Comparison of ENCODE assay signal across 17 mouse cellular contexts in genomic region chr3:128369521-128370127, GRCm38 (mm10).
DNase-seq lines count a peak whose midpoint lies in the region; ATAC-seq and TF ChIP-seq lines count a peak whose summit lies in the region.
"Had no signal": no experiment of that assay in that cellular context is flagged by ENCODE, and none has a peak within 500 bp of the region (broad histone marks: within the 10 kb centered on the region; RNA-seq: fewer than 3 reads in every experiment).

No protein-coding gene starts in this region.

- H3K4me3 ChIP-seq in forebrain, embryonic 14.5 days (ENCODE audit: low read depth, low read length) = no peak overlapping the region
- no peak overlapping the region for H3K4me3 ChIP-seq in forebrain, embryonic 15.5 days
- H3K4me3 ChIP-seq in midbrain, embryonic 11.5 days (ENCODE audit: low read depth, low read length) = no peak overlapping the region
- H3K4me3 ChIP-seq in midbrain, embryonic 16.5 days (ENCODE audit: low read depth, low read length) = no peak overlapping the region
- H3K4me3 ChIP-seq in intestine, postnatal 0 days (ENCODE audit: low read depth, low read length) = no peak overlapping the region
- H3K4me3 ChIP-seq: hindbrain, embryonic 15.5 days; limb, embryonic 12.5 days; liver, embryonic 15.5 days had no signal

- no peak for TF ChIP-seq CTCF in intestine, postnatal 0 days (IDR thresholded peaks at IDR 0.05; ENCODE audit: low read depth)

- no peaks in the 10 kb centered on the region for H3K9me3 ChIP-seq in forebrain, embryonic 14.5 days (replicated peaks; ENCODE audit: control insufficient read depth, low read length)
- no peaks in the 10 kb centered on the region for H3K9me3 ChIP-seq in forebrain, embryonic 15.5 days
- H3K9me3 ChIP-seq in midbrain, embryonic 11.5 days (ENCODE audit: control insufficient read depth, low read length) = no peaks in the 10 kb centered on the region
- no peaks in the 10 kb centered on the region for H3K9me3 ChIP-seq in midbrain, embryonic 16.5 days (replicated peaks; ENCODE audit: control insufficient read depth, low read length, poor library complexity, severe bottlenecking)
- no peaks in the 10 kb centered on the region for H3K9me3 ChIP-seq in intestine, postnatal 0 days (ENCODE audit: control insufficient read depth)
- H3K9me3 ChIP-seq: hindbrain, embryonic 15.5 days; limb, embryonic 12.5 days; liver, embryonic 15.5 days had no signal

- 2% methylated on average over 5 of the region's 5 CpGs for whole genome bisulfite sequencing in forebrain, embryonic 14.5 days
- WGBS in forebrain, embryonic 15.5 days = 4% methylated on average over 5 of the region's 5 CpGs
- WGBS in midbrain, embryonic 11.5 days = 17% methylated on average over 5 of the region's 5 CpGs
- 17% methylated on average over 5 of the region's 5 CpGs for WGBS in midbrain, embryonic 16.5 days
- WGBS in intestine, postnatal 0 days = 43% methylated on average over 5 of the region's 5 CpGs

- H3K9ac ChIP-seq in forebrain, embryonic 14.5 days (ENCODE audit: low read length) = no peak overlapping the region
- H3K9ac ChIP-seq in forebrain, embryonic 15.5 days (replicated peaks) = no peak overlapping the region
- H3K9ac ChIP-seq in midbrain, embryonic 11.5 days (ENCODE audit: low read length) = no peak overlapping the region
- H3K9ac ChIP-seq in midbrain, embryonic 16.5 days (ENCODE audit: low read depth, low read length) = no peak overlapping the region
- no peak overlapping the region for H3K9ac ChIP-seq in intestine, postnatal 0 days (ENCODE audit: low read depth, low read length)
- H3K9ac ChIP-seq: hindbrain, embryonic 15.5 days; limb, embryonic 12.5 days; liver, embryonic 15.5 days had no signal

- H3K27me3 ChIP-seq in forebrain, embryonic 14.5 days (replicated peaks; ENCODE audit: control insufficient read depth, insufficient read depth, low read length) = no peaks in the 10 kb centered on the region
- no peaks in the 10 kb centered on the region for H3K27me3 ChIP-seq in forebrain, embryonic 15.5 days
- H3K27me3 ChIP-seq in midbrain, embryonic 11.5 days (ENCODE audit: control insufficient read depth, insufficient read depth, low read length) = no peaks in the 10 kb centered on the region
- no peaks in the 10 kb centered on the region for H3K27me3 ChIP-seq in midbrain, embryonic 16.5 days (ENCODE audit: control insufficient read depth, insufficient read depth, low read depth, low read length)
- no peaks in the 10 kb centered on the region for H3K27me3 ChIP-seq in intestine, postnatal 0 days (replicated peaks; ENCODE audit: control insufficient read depth, insufficient read depth, low read length)
- H3K27me3 ChIP-seq: hindbrain, embryonic 15.5 days; limb, embryonic 12.5 days; liver, embryonic 15.5 days had no signal

- DNase-seq in forebrain, embryonic 14.5 days (ENCODE audit: low spot score) = no peak
- peak; percentile 84 for DNase-seq in midbrain, embryonic 11.5 days (ENCODE audit: low spot score, missing footprints)
- peak; percentile 29 for DNase-seq in embryo, embryonic 10.5 days (ENCODE audit: low spot score)
- DNase-seq in adrenal gland, postnatal 14 days = no peak
- DNase-seq: B cell, adult 2 months; cerebellum, adult 9-11 months; heart, postnatal 14 days; thymus, postnatal 4 days had no signal

- peak; percentile 34; the same call in 1 of the 2 replicates for ATAC-seq in forebrain, embryonic 14.5 days
- ATAC-seq in forebrain, embryonic 15.5 days (replicated peaks) = no peak; the same call in 1 of the 2 replicates
- no peak for ATAC-seq in midbrain, embryonic 11.5 days (ENCODE audit: low FRiP score)
- ATAC-seq in midbrain, embryonic 16.5 days = no peak
- ATAC-seq in intestine, postnatal 0 days = no peak
- ATAC-seq: intestine, embryonic 16.5 days; lung, postnatal 0 days had no signal

- H3K4me1 ChIP-seq in forebrain, embryonic 14.5 days (ENCODE audit: control insufficient read depth, insufficient read depth, low read length) = peaks cover 5% of the 10 kb centered on the region; the same call in 1 of the 2 replicates
- 0 out of 2 replicates have a peak, but pooled peaks cover 4% of the 10 kb centered on the region for H3K4me1 ChIP-seq in forebrain, embryonic 15.5 days
- H3K4me1 ChIP-seq in midbrain, embryonic 11.5 days (ENCODE audit: control insufficient read depth, insufficient read depth, low read length) = peaks cover 2% of the 10 kb centered on the region; the same call in 1 of the 2 replicates
- no peaks in the 10 kb centered on the region for H3K4me1 ChIP-seq in midbrain, embryonic 16.5 days (ENCODE audit: control insufficient read depth, insufficient read depth, low read length)
- H3K4me1 ChIP-seq in intestine, postnatal 0 days (replicated peaks; ENCODE audit: control insufficient read depth, insufficient read depth, low read length) = no peaks in the 10 kb centered on the region
- H3K4me1 ChIP-seq: hindbrain, embryonic 15.5 days; limb, embryonic 12.5 days; liver, embryonic 15.5 days had no signal

- no peak overlapping the region for H3K4me2 ChIP-seq in forebrain, embryonic 14.5 days (ENCODE audit: low read length)
- H3K4me2 ChIP-seq in forebrain, embryonic 15.5 days (replicated peaks) = no peak overlapping the region
- H3K4me2 ChIP-seq in midbrain, embryonic 11.5 days = no peak overlapping the region
- H3K4me2 ChIP-seq in midbrain, embryonic 16.5 days (ENCODE audit: low read length) = no peak overlapping the region
- no peak overlapping the region for H3K4me2 ChIP-seq in intestine, postnatal 0 days (replicated peaks; ENCODE audit: low read depth)
- H3K4me2 ChIP-seq: heart, embryonic 11.5 days; hindbrain, embryonic 15.5 days; limb, embryonic 12.5 days; liver, embryonic 15.5 days had no signal

- no peaks in the 10 kb centered on the region for H3K36me3 ChIP-seq in forebrain, embryonic 14.5 days (ENCODE audit: control insufficient read depth, insufficient read depth, low read length)
- no peaks in the 10 kb centered on the region for H3K36me3 ChIP-seq in forebrain, embryonic 15.5 days
- H3K36me3 ChIP-seq in midbrain, embryonic 11.5 days (ENCODE audit: control insufficient read depth, insufficient read depth, low read length) = no peaks in the 10 kb centered on the region
- no peaks in the 10 kb centered on the region for H3K36me3 ChIP-seq in midbrain, embryonic 16.5 days (ENCODE audit: control insufficient read depth, insufficient read depth, low read length)
- no peaks in the 10 kb centered on the region for H3K36me3 ChIP-seq in intestine, postnatal 0 days (ENCODE audit: control insufficient read depth, insufficient read depth)
- H3K36me3 ChIP-seq: hindbrain, embryonic 15.5 days; limb, embryonic 12.5 days; liver, embryonic 15.5 days had no signal

- no peak overlapping the region for H3K27ac ChIP-seq in forebrain, embryonic 14.5 days (ENCODE audit: low read depth, low read length)
- no peak overlapping the region for H3K27ac ChIP-seq in forebrain, embryonic 15.5 days (replicated peaks)
- no peak overlapping the region for H3K27ac ChIP-seq in midbrain, embryonic 11.5 days (ENCODE audit: low read depth, low read length)
- no peak overlapping the region for H3K27ac ChIP-seq in midbrain, embryonic 16.5 days (ENCODE audit: low read length)
- H3K27ac ChIP-seq in intestine, postnatal 0 days (ENCODE audit: low read depth, low read length) = no peak overlapping the region
- H3K27ac ChIP-seq: hindbrain, embryonic 15.5 days; limb, embryonic 12.5 days; liver, embryonic 15.5 days had no signal

Comparison
In these comparisons a context has a peak if more than half of its experiments do, and no peak if none do; other contexts are left out.
1. DNase-seq: peak in midbrain, embryonic 11.5 days (single experiment) and embryo, embryonic 10.5 days (single experiment); none in forebrain, embryonic 14.5 days (single experiment) and adrenal gland, postnatal 14 days (single experiment).